Mouse (Mus musculus): ENCODE results near the gene Gm21541. TPM values are rescaled to one million over a fixed set of nuclear protein-coding genes. Genes with fewer than 3 reads are reported as not detected.
"Not testable (repeated sequence)": the region's sequence is repeated elsewhere in the genome, so short reads cannot be mapped to it uniquely, and the experiment has no call there.

Gm21541 gene
- total RNA-seq (2014; fragmentation: Nextera tagmentation) (not detected in 2 replicates), total RNA-seq (2017) (not detected in 2 replicates), polyA plus RNA-seq (2012) (not detected in 2 replicates)

GRCm38 (mm10) chr4:41903310-41903709 lies at the start of gene Gm21541:
TSS of gene Gm21541 (plus strand) at chr4:41903610.
- not testable (repeated sequence) for H3K4me1 ChIP-seq (ENCODE audit: insufficient read depth, low read depth, low read length); ATAC-seq (ENCODE audit: extremely low read depth, insufficient number of reproducible peaks, low FRiP score, poor library complexity, severe bottlenecking); DNase-seq (ENCODE audit: low spot score); H3K4me3 ChIP-seq (ENCODE audit: low read depth, low read length); H3K9me3 ChIP-seq (replicated peaks); H3K27me3 ChIP-seq (ENCODE audit: insufficient read depth, low read length); H3K36me3 ChIP-seq (replicated peaks)

- ATAC-seq (ENCODE audit: extremely low read depth, insufficient number of reproducible peaks, low FRiP score, poor library complexity, severe bottlenecking); H3K27me3 ChIP-seq (ENCODE audit: insufficient read depth, low read length); H3K36me3 ChIP-seq (replicated peaks); H3K4me1 ChIP-seq (ENCODE audit: insufficient read depth, low read depth, low read length); H3K4me3 ChIP-seq (ENCODE audit: low read depth, low read length); H3K9me3 ChIP-seq (replicated peaks); DNase-seq (ENCODE audit: low spot score): not testable (repeated sequence)
Observed at GRCm38 (mm10) chr4:41941272-41941671, 37.9 kb downstream of the Gm21541 start, which contains the start of gene Gm20878. TSS of gene Gm20878 (plus strand) at chr4:41941572.

Other genes starting within 250 kb of the Gm21541 start
- gene Cntfr, start 206.5 kb upstream of the Gm21541 start, total RNA-seq (2014; fragmentation: Nextera tagmentation): not detected in 2 replicates
- 0.33 TPM in 1 of 2 replicates, not detected in the other for gene Cntfr, start 206.5 kb upstream of the Gm21541 start, total RNA-seq (2017)
- gene Cntfr, start 206.5 kb upstream of the Gm21541 start, polyA plus RNA-seq (2012): 1.7 and 2.2 TPM in 2 replicates
- 3.4 and 4.0 TPM in 2 replicates for gene Il11ra1, start 203.6 kb upstream of the Gm21541 start, total RNA-seq (2014; fragmentation: Nextera tagmentation)
- gene Il11ra1, start 203.6 kb upstream of the Gm21541 start, total RNA-seq (2017): 13.1 and 18.5 TPM in 2 replicates
- 4.6 and 6.7 TPM in 2 replicates for gene Il11ra1, start 203.6 kb upstream of the Gm21541 start, polyA plus RNA-seq (2012)
- 6.4 and 26.3 TPM in 2 replicates for gene Rpp25l, start 190.1 kb upstream of the Gm21541 start, total RNA-seq (2014; fragmentation: Nextera tagmentation)
- 31.7 and 36.5 TPM in 2 replicates for gene Rpp25l, start 190.1 kb upstream of the Gm21541 start, total RNA-seq (2017)
- 77.0 and 82.0 TPM in 2 replicates for gene Rpp25l, start 190.1 kb upstream of the Gm21541 start, polyA plus RNA-seq (2012)
- gene Dctn3, start 180.4 kb upstream of the Gm21541 start, total RNA-seq (2014; fragmentation: Nextera tagmentation): 95.3 and 110 TPM in 2 replicates
- 133 and 178 TPM in 2 replicates for gene Dctn3, start 180.4 kb upstream of the Gm21541 start, total RNA-seq (2017)
- 187 and 274 TPM in 2 replicates for gene Dctn3, start 180.4 kb upstream of the Gm21541 start, polyA plus RNA-seq (2012)
- not detected in 2 replicates for gene Arid3c, start 172.5 kb upstream of the Gm21541 start, total RNA-seq (2014; fragmentation: Nextera tagmentation)
- gene Arid3c, start 172.5 kb upstream of the Gm21541 start, total RNA-seq (2017): 0.12 TPM in 1 of 2 replicates, not detected in the other
- gene Arid3c, start 172.5 kb upstream of the Gm21541 start, polyA plus RNA-seq (2012): not detected in 2 replicates
- 43.9 and 58.2 TPM in 2 replicates for gene Galt, start 148.4 kb upstream of the Gm21541 start, total RNA-seq (2014; fragmentation: Nextera tagmentation)
- 34.2 and 37.7 TPM in 2 replicates for gene Galt, start 148.4 kb upstream of the Gm21541 start, total RNA-seq (2017)
- gene Galt, start 148.4 kb upstream of the Gm21541 start, polyA plus RNA-seq (2012): 41.0 and 52.4 TPM in 2 replicates
- 53.4 and 57.8 TPM in 2 replicates for gene Sigmar1, start 147.5 kb upstream of the Gm21541 start, total RNA-seq (2014; fragmentation: Nextera tagmentation)
- gene Sigmar1, start 147.5 kb upstream of the Gm21541 start, total RNA-seq (2017): 36.0 and 39.1 TPM in 2 replicates
- 32.8 and 54.3 TPM in 2 replicates for gene Sigmar1, start 147.5 kb upstream of the Gm21541 start, polyA plus RNA-seq (2012)
- gene Ccl27a, start 129.4 kb upstream of the Gm21541 start, total RNA-seq (2014; fragmentation: Nextera tagmentation): 2.3 TPM in 1 of 2 replicates, not detected in the other
- gene Ccl27a, start 129.4 kb upstream of the Gm21541 start, total RNA-seq (2017): not detected in 2 replicates
- gene Ccl27a, start 129.4 kb upstream of the Gm21541 start, polyA plus RNA-seq (2012): 1.2 TPM in 1 of 2 replicates, not detected in the other
- 0.98 TPM in 1 of 2 replicates, not detected in the other for gene Gm20878, start 38.0 kb downstream of the Gm21541 start, total RNA-seq (2014; fragmentation: Nextera tagmentation)
- 0.44 TPM in 1 of 2 replicates, not detected in the other for gene Gm20878, start 38.0 kb downstream of the Gm21541 start, total RNA-seq (2017)
- 0.43 TPM in 1 of 2 replicates, not detected in the other for gene Gm20878, start 38.0 kb downstream of the Gm21541 start, polyA plus RNA-seq (2012)
- gene Fam205a4, start 62.4 kb downstream of the Gm21541 start, total RNA-seq (2014; fragmentation: Nextera tagmentation): not detected in 2 replicates
- gene Fam205a4, start 62.4 kb downstream of the Gm21541 start, total RNA-seq (2017): not detected in 2 replicates
- gene Fam205a4, start 62.4 kb downstream of the Gm21541 start, polyA plus RNA-seq (2012): not detected in 2 replicates
- not detected in 2 replicates for gene Gm21093, start 131.1 kb downstream of the Gm21541 start, total RNA-seq (2014; fragmentation: Nextera tagmentation)
- gene Gm21093, start 131.1 kb downstream of the Gm21541 start, total RNA-seq (2017): not detected in 2 replicates
- 0.04 TPM in 1 of 2 replicates, not detected in the other for gene Gm21093, start 131.1 kb downstream of the Gm21541 start, polyA plus RNA-seq (2012)
- not detected in 2 replicates for gene Gm3893, start 187.6 kb downstream of the Gm21541 start, total RNA-seq (2014; fragmentation: Nextera tagmentation)
- not detected in 2 replicates for gene Gm3893, start 187.6 kb downstream of the Gm21541 start, total RNA-seq (2017)
- gene Gm3893, start 187.6 kb downstream of the Gm21541 start, polyA plus RNA-seq (2012): not detected in 2 replicates
- not detected in 2 replicates for gene Gm13304, start 211.2 kb downstream of the Gm21541 start, total RNA-seq (2014; fragmentation: Nextera tagmentation)
- 0.16 TPM in 1 of 2 replicates, not detected in the other for gene Gm13304, start 211.2 kb downstream of the Gm21541 start, total RNA-seq (2017)
- not detected in 2 replicates for gene Gm13304, start 211.2 kb downstream of the Gm21541 start, polyA plus RNA-seq (2012)
- gene Gm13306, start 249.8 kb downstream of the Gm21541 start, total RNA-seq (2014; fragmentation: Nextera tagmentation): not detected in 2 replicates
- gene Gm13306, start 249.8 kb downstream of the Gm21541 start, total RNA-seq (2017): not detected in 2 replicates
- gene Gm13306, start 249.8 kb downstream of the Gm21541 start, polyA plus RNA-seq (2012): not detected in 2 replicates

Measured in G1E (cell line).